Mouse (Mus musculus): ENCODE measurements around the gene Nemf. TPM values are rescaled to one million over a fixed set of nuclear protein-coding genes. Genes with fewer than 3 reads are reported as not detected.
"Not testable (repeated sequence)": the region's sequence is repeated elsewhere in the genome, so short reads cannot be mapped to it uniquely, and the experiment has no call there.

The Nemf gene
- total RNA-seq, 2 experiments from 2014 or later = 41.5 to 43.0 TPM

DNA sequence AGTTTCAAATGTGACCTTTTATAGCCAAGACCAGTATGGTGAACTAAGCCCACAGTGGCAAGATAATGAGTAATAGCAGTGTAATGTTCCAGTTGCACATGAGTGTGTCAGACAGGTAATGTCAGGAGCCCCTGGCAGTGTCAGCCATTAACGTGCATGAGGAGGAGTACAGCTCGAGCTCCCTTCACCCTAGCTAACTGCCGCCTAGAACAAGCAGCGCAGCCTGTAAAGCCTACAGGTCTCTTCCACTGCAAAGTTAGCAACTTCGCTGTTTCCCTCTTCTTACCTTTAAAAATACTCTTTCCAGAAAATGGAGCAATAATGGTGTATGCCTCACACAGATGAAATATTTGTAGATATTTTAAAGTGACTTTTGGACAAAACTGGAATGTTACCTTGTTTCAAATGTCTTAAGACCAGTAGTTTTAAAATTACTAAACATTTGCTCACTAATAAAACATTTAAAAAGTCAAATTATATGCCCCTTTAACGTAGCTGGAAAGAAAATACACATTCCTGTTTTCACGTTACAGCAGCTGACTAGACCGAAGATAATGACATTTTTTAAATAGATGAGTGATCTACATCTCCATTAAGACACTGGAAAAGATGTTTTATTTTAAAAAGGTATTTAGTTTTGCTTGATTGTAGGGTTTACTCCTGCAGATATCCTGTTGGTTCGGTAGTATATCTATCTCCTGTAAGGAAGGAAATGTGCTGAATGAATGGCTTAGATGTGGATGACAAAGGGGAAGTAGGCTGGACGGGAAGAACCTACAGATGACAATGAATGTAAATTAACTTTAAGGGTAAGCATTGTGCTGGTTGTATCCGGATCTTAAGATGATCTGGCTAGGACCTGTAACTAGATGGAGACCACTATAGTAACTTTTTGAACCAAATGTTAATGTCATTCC lies 17.1 kb upstream of the Nemf start:
- no peak for DNase-seq (ENCODE audit: low spot score in 2 of 2)

DNA sequence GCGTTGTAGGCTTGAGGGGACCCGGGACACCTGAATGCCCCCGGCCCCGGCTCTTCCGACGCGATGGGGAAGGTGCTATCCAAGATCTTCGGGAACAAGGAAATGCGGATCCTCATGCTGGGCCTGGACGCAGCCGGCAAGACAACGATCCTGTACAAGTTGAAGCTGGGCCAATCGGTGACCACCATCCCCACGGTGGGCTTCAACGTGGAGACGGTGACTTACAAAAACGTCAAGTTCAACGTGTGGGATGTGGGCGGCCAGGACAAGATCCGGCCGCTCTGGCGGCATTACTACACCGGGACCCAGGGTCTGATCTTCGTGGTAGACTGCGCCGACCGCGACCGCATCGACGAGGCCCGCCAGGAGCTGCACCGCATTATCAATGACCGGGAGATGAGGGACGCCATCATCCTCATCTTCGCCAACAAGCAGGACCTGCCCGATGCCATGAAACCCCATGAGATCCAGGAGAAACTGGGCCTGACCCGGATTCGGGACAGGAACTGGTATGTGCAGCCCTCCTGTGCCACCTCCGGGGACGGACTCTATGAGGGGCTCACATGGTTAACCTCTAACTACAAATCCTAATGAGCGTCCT lies 15.9 kb upstream of the Nemf start:
- peak in 1 of 2 experiments; percentile 14 for DNase-seq (ENCODE audit: low spot score in 2 of 2)

DNA sequence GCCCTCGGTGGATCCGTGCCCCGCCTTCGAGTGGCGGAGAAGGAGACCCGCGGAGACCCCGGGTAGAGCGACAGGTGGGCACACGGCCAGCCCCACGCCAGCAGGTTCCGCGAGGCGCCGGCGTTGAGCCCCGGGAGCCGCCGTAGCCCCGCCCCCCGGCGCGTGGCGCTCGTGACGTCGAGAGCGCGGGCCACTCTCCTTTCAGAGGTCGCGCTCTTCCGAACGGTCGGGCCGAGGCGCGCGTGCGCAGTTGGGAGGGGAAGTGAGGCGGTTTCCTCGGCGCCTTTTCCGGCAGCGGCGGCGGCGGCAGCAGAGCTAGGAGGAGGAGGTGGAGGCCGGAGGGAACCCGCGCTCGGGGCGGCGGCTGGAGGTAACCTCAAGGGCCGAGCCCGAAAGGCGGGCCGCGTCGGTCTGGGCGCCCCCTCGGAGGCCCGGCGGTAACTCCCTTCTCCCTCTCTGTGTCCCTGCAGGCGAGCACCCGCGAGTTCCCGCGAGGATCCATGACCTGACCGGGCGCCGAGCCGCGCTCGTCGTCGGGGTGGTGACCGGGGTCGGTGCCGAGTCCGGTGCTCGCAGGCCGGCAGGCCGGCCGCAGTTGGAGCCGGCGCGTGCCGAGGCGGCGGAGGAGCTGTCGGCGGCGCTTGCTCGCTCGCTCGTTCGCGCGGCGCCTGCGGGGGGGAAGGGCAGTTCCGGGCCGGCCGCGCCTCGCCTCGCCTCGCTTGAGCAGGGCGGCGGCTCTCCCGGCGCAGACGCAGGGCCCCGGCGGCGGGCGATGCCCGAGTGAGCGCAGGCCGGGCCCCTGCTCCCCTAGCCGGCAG lies 15.1 kb upstream of the Nemf start, which contains the start of the genes Arf6 and Gm9887:
Gene Arf6 (plus strand): TSS at position 297 of the 818 bp plus-strand sequence.
Gene Gm9887 (minus strand): TSS at position 605 of the 818 bp plus-strand sequence.
- DNase-seq (ENCODE audit: low spot score in 2 of 2) = peak; percentile 97

DNA sequence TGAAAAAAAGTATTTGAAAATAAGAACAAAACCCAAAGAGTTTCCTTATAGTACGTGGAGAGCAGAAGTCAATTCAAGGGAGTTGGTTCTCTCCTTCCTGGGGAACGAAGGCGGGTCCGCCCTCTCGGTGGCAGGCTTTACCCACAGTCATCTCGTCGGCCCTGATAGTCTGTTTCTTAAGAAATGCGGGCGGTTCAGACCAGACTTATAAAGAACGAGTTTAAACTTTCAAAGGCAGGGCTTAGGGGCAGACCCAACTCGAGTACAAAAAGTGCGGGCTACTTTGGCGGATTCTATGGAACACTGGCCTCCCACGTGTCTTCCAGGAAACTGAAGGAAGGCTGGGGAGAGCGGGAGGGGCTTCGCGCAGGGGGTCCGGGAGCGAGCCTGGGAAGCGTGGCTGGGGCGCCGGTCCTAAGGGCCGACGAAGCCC lies 14.5 kb upstream of the Nemf start:
- no peak for DNase-seq (ENCODE audit: low spot score in 2 of 2)

DNA sequence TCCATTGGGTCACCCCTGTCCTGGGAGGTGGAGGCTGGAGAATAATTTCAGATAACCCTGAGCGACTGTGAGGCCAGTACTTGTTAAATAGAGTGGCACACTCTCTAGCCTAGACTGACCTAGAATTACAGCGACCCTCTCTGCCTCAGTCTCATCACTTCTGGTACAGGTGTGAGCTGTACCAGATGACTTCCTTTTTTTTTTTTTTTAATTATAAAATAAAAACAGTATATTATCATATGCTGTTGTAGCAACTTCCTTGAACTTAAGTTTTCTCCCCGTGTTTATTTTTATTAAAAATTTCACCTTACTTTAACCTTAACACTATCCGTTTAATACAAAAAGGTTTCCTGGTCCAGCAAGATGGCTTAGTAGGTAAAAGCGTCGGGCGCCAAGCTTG lies 14.0 kb upstream of the Nemf start:
- no peak for DNase-seq (ENCODE audit: low spot score in 2 of 2)

DNA sequence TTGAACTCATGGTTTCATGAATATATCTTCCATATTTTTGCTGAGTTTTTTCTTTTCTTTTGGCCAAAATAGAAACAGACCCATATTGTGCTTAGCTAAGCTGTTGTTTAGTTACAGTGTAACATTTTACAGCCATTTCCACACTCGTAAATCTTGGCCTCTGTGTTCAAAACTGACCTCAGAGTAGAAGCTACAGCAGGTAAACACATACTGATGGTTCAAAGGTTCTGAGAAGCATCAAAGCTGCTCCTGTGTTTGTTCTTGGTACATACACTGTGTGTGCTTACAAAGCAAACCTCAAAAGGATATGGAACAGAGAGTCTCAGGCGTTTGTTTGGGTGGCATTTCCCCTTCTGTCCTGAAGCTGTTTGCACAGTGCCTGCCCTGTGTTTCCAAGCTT lies 10.6 kb upstream of the Nemf start:
- DNase-seq (ENCODE audit: low spot score in 2 of 2) = no peak

DNA sequence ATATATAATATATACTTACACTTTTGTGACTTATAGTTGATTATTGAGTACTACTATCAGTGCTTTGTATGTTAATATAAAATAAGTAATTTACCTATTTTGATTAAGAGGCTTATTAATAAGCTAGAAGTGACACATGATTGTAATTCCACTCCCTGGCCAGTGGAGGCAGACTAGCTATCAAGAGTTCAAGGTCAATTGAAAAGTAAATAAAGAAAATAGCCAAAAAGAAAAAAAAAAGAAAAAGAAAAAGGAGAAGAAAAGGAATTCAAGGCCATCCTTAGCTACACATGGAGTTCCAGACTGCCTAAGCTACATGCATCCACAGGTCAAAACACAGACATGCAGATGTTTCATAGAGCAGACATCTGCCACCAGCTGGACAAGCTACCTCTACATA lies 9.5 kb upstream of the Nemf start:
- no peak for DNase-seq (ENCODE audit: low spot score in 2 of 2)

DNA sequence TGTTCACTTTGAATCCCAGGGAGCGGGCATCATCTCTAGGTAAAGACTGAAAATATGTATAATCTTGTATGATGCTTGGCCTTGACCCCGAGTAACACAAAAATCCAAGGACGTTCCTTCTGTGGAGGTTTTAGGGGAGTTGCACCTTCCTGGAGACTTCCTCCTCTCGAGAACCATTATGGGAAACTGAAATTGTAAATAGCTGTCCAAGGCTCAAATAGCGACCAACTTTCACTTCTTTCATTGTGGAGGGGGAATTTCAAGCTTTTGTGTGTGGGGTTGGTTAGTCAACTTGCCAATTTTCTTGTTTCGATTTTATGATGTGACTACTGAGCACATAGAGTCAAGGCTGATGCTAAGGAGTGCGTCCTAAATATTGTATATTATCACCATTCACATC lies 8.8 kb upstream of the Nemf start:
- DNase-seq (ENCODE audit: low spot score in 2 of 2) = no peak

DNA sequence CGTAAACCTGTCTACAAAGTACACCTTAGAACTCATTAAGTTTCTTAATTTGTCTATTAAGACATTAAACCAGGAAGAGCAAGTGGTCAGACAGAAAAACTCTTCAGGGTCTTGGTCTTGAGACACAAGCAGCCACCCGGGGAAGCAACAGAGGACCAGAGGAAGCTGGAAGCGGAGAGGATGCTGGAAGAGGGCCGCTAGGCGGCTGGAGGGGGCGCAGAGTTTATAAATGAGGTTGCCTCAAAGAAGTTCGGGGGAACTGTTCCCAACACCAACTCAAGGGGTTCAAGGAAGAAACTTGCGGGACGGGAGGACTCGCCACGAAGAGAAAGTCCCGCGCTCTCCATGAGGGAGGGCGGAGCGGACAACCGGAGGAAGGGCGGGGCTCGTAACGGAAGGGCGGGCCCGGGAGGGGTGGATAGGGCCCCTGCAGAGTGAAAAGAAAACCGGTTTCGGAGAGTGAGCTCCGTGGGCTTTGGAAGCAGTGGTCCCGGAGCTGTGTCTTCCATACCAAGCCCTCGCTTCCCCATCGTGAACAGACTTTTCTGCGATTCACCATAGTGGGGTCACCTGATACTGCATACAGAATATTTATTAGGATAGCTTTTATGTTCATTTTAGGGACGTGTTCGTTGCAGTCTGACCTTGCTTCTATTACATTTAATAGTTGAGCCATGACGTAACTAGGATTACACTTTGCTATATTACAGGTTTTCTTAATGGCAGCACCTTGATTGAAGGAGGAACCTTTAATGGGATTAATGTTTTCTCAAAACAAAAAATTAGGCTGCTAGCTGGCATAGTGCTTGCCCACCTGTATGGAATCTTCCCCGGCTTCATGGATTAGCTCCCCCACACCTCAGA lies 7.2 kb upstream of the Nemf start:
- DNase-seq (ENCODE audit: low spot score in 2 of 2) = peak; percentile 37 to 54

DNA sequence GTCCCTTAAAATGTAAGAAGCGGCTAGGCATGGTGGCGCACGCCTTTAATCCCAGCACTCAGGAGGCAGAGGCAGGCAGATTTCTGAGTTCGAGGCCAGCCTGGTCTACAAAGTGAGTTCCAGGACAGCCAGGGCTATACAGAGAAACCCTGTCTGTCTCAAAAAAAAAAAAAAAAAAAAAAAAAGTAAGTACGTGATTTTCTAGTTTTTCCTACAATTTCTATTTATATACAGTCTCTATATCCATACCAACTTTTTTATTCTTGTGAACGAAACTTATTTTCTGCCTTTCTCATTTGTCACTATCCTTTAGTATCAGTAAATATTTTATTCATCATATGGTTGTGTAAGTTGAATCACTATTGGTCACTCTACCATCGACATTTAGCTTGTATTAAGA lies 6.1 kb upstream of the Nemf start:
- DNase-seq (ENCODE audit: low spot score in 2 of 2) = not testable (repeated sequence)

DNA sequence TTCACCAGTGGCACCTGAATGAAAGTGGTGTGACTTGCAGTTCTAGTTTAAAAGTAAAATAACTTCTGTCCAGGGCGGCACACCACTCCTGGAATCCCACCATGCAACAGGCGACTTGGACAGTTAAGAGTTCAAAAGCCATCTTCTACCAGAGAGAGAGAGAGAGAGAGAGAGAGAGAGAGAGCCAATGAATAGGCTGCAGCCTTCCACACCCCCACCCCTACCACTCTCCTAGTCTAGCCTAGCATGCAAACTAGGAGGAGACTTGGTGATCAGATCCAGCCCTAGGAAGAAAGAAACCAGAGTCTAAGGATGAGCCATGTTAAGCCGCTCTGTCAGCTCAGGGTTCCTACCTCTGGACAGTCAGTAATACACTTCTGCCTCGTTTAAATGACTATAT lies 5.4 kb upstream of the Nemf start:
- DNase-seq (ENCODE audit: low spot score in 2 of 2) = no peak

DNA sequence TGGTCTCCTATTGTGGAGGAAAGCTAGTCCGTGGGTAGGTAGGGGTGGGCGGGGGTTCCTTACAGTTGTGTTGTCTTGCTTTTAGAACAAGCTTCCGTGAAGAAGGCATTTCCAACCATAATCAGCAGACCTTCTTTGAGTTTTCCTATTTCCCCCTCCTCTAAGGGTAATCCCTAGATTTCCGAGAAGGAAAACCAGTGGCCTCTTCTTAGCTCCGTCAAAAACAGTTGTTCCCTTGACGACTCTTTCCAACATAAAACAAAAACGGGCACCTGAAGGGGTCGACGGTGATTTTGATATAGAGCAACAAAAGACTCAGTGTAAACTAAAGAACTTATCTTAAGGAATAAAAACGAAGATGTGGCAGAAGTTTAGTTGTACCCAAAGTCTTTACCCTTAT lies 5.0 kb upstream of the Nemf start:
- no peak for DNase-seq (ENCODE audit: low spot score in 2 of 2)

DNA sequence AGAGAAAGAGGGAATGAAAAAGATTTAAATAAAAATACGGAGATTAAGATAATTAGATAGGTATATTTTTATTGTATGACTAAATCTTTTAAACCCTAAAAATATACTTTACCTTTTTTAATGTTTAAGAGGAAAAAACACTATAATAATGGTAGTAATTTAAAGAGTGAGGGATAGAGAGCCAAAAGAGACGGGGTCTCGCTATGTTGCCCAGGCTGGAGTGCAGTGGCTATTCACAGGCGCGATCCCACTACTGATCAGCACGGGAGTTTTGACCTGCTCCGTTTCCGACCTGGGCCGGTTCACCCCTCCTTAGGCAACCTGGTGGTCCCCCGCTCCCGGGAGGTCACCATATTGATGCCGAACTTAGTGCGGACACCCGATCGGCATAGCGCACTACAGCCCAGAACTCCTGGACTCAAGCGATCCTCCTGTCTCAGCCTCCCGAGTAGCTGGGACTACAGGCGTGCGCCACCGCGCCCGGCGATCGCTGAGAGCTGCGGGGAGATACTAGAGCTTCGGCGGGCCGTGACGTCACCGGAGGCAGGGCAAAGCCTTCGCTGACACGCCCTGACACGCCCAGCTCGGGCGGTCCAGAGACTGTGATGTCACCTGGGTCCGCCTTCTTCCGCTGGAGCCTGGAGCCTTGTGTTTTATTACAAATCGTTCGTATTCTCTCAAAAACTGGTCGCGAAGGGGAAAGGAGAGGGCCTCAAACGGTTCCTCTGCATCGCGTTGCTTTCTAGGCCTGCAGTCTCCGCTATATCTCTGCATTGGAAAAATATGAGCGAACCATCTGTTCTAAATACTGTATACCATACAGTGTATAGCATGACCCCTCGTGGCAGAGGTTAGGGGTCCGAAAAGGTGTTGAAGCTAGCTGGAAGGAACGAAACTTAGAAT lies 4.3 kb upstream of the Nemf start:
- DNase-seq (ENCODE audit: low spot score in 2 of 2) = peak; percentile 99

DNA sequence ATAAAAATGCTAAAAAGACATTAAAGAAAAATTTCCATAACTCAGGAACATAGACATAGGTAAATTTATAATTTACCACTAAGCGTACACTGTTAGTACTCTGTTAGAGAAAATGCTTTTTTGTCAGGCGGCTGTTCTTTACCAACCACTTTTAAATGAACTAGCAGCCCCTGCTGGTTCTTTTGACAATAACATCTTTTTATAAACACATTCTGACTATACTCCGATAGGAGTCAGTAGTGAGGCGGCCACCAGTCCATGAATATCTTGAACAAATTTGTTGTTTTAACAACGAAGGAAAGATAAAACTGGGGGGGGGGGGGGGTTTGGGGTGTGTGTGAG lies 3.7 kb upstream of the Nemf start:
- peak; percentile 63 to 84 for DNase-seq (ENCODE audit: low spot score in 2 of 2)

DNA sequence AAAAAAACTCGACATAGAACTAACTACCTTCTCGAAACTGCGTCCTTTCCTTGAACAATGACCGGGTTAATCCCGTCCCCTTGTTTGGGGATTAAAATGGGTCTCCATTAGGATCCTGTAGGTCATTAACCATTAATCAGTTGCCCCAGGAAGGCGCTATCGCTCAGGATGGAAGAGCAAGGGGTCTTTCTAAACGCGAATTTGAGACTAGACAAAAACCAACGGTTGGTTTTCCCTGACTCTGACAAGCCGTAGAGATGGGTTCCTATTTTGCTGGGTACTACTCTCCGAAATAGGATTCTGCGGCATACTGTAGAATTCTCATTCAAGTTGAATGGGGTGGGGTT lies 308 bp upstream of the Nemf start:
- DNase-seq (ENCODE audit: low spot score in 2 of 2) = no peak

DNA sequence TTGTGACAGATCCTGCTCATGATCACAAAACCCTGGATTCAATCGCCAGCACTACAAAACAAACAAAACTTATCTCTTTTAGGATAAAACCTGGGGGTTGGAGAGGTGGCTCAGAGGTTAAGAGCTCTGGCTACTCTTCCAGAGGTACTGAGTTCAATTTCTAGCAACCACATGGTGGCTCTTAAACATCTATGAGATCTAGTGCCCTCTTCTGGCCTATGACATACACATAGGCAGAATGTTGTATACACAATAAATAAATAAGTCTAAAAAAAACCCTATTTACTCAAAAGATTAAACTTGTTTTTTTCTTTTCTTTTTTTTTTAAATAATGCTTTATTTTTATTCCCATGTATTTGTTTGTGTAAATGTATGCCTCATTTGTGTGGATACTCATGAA lies 5.3 kb downstream of the Nemf start:
- no peak for DNase-seq (ENCODE audit: low spot score in 2 of 2)

DNA sequence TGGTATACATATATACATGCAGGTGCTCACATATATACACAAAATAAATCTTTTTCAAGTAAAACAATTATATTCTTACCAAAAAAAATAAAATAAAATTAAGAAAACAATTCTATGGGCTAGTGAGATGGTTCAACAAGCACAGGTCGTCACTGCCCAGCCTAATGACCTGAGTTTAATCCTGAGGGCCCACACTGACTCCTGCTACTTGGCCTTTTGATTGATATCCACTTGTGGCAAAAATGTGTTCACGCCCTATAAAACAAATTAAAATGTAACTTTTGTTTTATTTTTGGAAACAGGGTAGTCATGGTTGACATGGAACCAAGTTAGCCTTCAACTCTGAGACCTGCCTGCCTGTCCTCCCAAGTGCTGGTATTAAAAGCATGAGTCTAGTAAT lies 7.0 kb downstream of the Nemf start:
- DNase-seq (ENCODE audit: low spot score in 2 of 2) = no peak

DNA sequence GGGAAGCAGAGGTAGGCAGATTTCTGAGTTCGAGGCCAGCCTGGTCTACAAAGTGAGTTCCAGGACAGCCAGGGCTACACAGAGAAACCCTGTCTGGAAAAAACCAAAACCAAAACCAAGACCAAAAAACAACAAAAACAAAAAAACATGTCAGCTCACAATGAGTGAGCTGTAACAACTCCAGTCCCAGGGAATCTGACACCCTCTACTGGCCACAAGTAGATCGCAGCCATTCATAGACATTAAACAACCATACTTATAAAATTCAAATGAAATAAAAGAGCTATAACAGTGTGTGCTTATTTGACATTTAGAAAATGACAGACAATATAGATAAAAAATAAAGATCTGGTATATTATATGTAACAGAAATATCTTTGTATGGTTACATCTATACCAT lies 23.4 kb downstream of the Nemf start:
- DNase-seq (ENCODE audit: low spot score in 2 of 2) = no peak

DNA sequence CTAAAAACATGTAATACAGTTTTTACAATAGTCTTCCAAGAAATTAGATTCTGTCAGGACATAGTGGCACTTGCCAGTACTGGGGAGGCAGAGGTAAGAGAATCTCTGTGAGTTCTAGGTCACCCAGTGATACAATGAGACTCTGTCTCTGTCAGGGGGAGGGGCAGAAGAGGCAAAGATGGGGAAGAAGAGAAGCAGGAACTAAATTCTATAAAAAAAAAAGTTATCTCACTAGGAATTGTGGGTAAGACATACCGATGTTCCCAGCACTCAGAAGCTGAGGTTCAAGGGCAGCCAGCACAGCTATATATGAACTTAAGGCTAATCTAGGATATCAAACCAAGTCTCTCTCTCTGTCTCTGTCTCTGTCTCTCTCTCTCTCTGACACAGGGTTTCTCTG lies 24.8 kb downstream of the Nemf start:
- no peak for DNase-seq (ENCODE audit: low spot score in 2 of 2)

DNA sequence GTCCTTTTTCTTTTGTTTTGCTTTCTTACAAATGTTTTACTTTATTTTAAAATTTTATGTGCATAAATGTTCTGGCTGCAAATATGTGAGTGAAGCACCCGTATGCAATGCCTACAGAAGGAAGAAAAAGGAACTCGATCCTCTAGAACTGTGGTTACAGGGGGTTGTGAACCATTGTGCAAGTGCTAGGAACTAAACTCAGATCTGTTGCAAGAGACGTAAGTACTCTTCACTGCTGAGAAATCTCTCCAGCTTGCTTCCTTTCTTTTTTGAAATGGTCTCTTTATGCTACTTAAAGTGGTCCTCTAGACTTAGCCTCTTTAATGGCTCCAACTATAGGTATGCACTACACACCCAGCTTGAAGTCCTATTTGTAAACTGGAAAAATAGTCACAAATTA lies 25.8 kb downstream of the Nemf start:
- no peak for DNase-seq (ENCODE audit: low spot score in 2 of 2)

Data from layer of hippocampus, postnatal 14 days (tissue).